Mouse (Mus musculus) thymus, adult 2 months (tissue): ENCODE data around the gene 4933425L06Rik.

ENCODE experiments used
- CTCF ChIP-seq: fragments of 200-500 bp; IDR thresholded peaks from 2 replicates; pipeline ENCODE4 v1.5.1; 2012; ENCODE audit warnings: mild to moderate bottlenecking, control low read depth, low read length, moderate library complexity, borderline replicate concordance; ENCODE audit not compliant: control insufficient read depth, poor library complexity, insufficient read depth; ENCODE audit errors: extremely low read depth
- POLR2A ChIP-seq: fragments of 200-500 bp; IDR thresholded peaks from 2 replicates; pipeline ENCODE4 v1.6.1; 2012; ENCODE audit warnings: mild to moderate bottlenecking, low read length, control low read depth, moderate library complexity; ENCODE audit not compliant: control insufficient read depth, poor library complexity, insufficient read depth; ENCODE audit errors: extremely low read depth

- no peak for TF ChIP-seq CTCF
- no peak for TF ChIP-seq POLR2A
Measured at GRCm38 (mm10) chr13:105165441-105165840, 83.5 kb downstream of the 4933425L06Rik start.
